Comparison of ENCODE assay signal across 8 mouse cellular contexts in genomic region chr10:79914948-79915596, GRCm38 (mm10). TPM values are rescaled to one million over a fixed set of nuclear protein-coding genes. Genes with fewer than 3 reads are reported as not detected.
A peak's percentile ranks its signal among the peaks of the same experiment; 100 is the strongest.
DNase-seq lines count a peak whose midpoint lies in the region; ATAC-seq and TF ChIP-seq lines count a peak whose summit lies in the region.

No protein-coding gene starts in this region.

- ATAC-seq in lung, embryonic 15.5 days (ENCODE audit: borderline replicate concordance, extremely low read depth, low FRiP score, low TSS enrichment): no peak
- no peak for ATAC-seq in limb, embryonic 14.5 days (ENCODE audit: low FRiP score, low read depth)

- peak overlapping the region; percentile 75; the same call in 1 of the 2 replicates for H3K4me3 ChIP-seq in lung, embryonic 15.5 days
- peak overlapping the region; percentile 71; the same call in 1 of the 2 replicates for H3K4me3 ChIP-seq in limb, embryonic 14.5 days (replicated peaks; ENCODE audit: low read length)
- H3K4me3 ChIP-seq in small intestine, adult 2 months (ENCODE audit: low read depth, low read length): no peak overlapping the region

- peak; percentile 40 for DNase-seq in cerebellum, adult 11-12 months
- no peak for DNase-seq in cerebellum, postnatal 25 days
- DNase-seq in lung, postnatal 10 days: no peak
- DNase-seq in limb, embryonic 14.5 days (ENCODE audit: low spot score): no peak
- DNase-seq in gastrocnemius, postnatal 36 days: no peak
- no peak for DNase-seq in kidney, postnatal 36 days

- H3K9me3 ChIP-seq in lung, embryonic 15.5 days: no peaks in the 10 kb centered on the region
- no peaks in the 10 kb centered on the region for H3K9me3 ChIP-seq in limb, embryonic 14.5 days (ENCODE audit: control insufficient read depth, low read length)

- no peak overlapping the region for H3K9ac ChIP-seq in lung, embryonic 15.5 days
- peak overlapping the region; percentile 28; the same call in 1 of the 2 replicates for H3K9ac ChIP-seq in limb, embryonic 14.5 days (ENCODE audit: low read depth, low read length, severe bottlenecking)

- peaks cover 46% of the 10 kb centered on the region for H3K4me1 ChIP-seq in lung, embryonic 15.5 days
- peaks cover 8% of the 10 kb centered on the region for H3K4me1 ChIP-seq in limb, embryonic 14.5 days (ENCODE audit: control insufficient read depth, insufficient read depth, low read length)
- H3K4me1 ChIP-seq in small intestine, adult 2 months (ENCODE audit: control insufficient read depth, insufficient read depth, insufficient read length, low read length): peaks cover 21% of the 10 kb centered on the region

- H3K36me3 ChIP-seq in lung, embryonic 15.5 days: peaks cover 22% of the 10 kb centered on the region
- H3K36me3 ChIP-seq in limb, embryonic 14.5 days (ENCODE audit: control insufficient read depth, insufficient read depth, low read length): peaks cover 32% of the 10 kb centered on the region
- peaks cover 6% of the 10 kb centered on the region; the same call in 1 of the 2 replicates for H3K36me3 ChIP-seq in small intestine, adult 2 months (ENCODE audit: control insufficient read depth, insufficient read depth, low read length)

- no peak for TF ChIP-seq POLR2A in limb, embryonic 14.5 days (IDR thresholded peaks at IDR 0.05; ENCODE audit: borderline replicate concordance, extremely low read depth, insufficient read depth, insufficient read length)
- no peak for TF ChIP-seq POLR2A in small intestine, adult 2 months (IDR thresholded peaks at IDR 0.05; ENCODE audit: low read depth, low read length)

- intact Hi-C loops in gastrocnemius, postnatal 36 days (cut with DNase I): no loop called here

- H3K4me2 ChIP-seq in lung, embryonic 15.5 days: peak overlapping the region; percentile 81; the same call in 1 of the 2 replicates
- peak overlapping the region; percentile 90; the same call in 1 of the 2 replicates for H3K4me2 ChIP-seq in limb, embryonic 14.5 days (replicated peaks; ENCODE audit: low read depth, low read length, severe bottlenecking)

- WGBS in lung, embryonic 15.5 days: 53% methylated on average over 7 of the region's 7 CpGs
- WGBS in limb, embryonic 14.5 days: 71% methylated on average over 7 of the region's 7 CpGs
- 20% methylated on average over 7 of the region's 7 CpGs for WGBS in small intestine, adult 2 months

- H3K27me3 ChIP-seq in lung, embryonic 15.5 days: peaks cover 27% of the 10 kb centered on the region
- H3K27me3 ChIP-seq in limb, embryonic 14.5 days (ENCODE audit: control insufficient read depth, insufficient read depth, low read length): peaks cover 27% of the 10 kb centered on the region
- H3K27me3 ChIP-seq in small intestine, adult 2 months (ENCODE audit: control insufficient read depth, insufficient read depth, low read length): no peaks in the 10 kb centered on the region

- TF ChIP-seq CTCF in small intestine, adult 2 months (IDR thresholded peaks at IDR 0.05; ENCODE audit: extremely low read depth, insufficient read length, insufficient replicate concordance, low read depth, low read length): no peak

- no peak overlapping the region for H3K27ac ChIP-seq in lung, embryonic 15.5 days
- no peak overlapping the region for H3K27ac ChIP-seq in limb, embryonic 14.5 days (replicated peaks; ENCODE audit: low read depth, low read length)
- 0 out of 2 replicates have a peak overlapping the region, but pooled peaks have one; percentile 34 for H3K27ac ChIP-seq in small intestine, adult 2 months (ENCODE audit: insufficient read depth, low read depth, low read length)

RNA-seq across cellular contexts. Expression of gene Kiss1r, which starts 1.7 kb away (rescaled TPM):
- 0.59 and 0.87 TPM in 2 replicates for polyA plus RNA-seq in lung, embryonic 15.5 days (2015; fragmentation: Nextera tagmentation; extraction: Ambion mirVana)
- polyA plus RNA-seq in limb, embryonic 14.5 days (2012; rRNA removed): 2.5 and 2.8 TPM in 2 replicates
- polyA plus RNA-seq in limb, embryonic 14.5 days (2014; fragmentation: Nextera tagmentation; extraction: Ambion mirVana): 0.17 and 0.26 TPM in 2 replicates
- polyA plus RNA-seq in small intestine, adult 2 months (2012; rRNA removed): 3.0 and 5.9 TPM in 2 replicates
- total RNA-seq in gastrocnemius, postnatal 36 days (2021): under 1 TPM in 1 of 2 experiments, not detected in 1; 0.23 TPM

RNA-seq across cellular contexts. Expression of gene Gm26602, which starts 4.4 kb away (rescaled TPM):
- 1.2 and 1.7 TPM in 2 replicates for polyA plus RNA-seq in lung, embryonic 15.5 days (2015; fragmentation: Nextera tagmentation; extraction: Ambion mirVana)
- not detected in 2 replicates for polyA plus RNA-seq in limb, embryonic 14.5 days (2012; rRNA removed)
- polyA plus RNA-seq in limb, embryonic 14.5 days (2014; fragmentation: Nextera tagmentation; extraction: Ambion mirVana): 6.6 TPM in 1 of 2 replicates, not detected in the other
- polyA plus RNA-seq in small intestine, adult 2 months (2012; rRNA removed): not detected in 2 replicates
- not detected for total RNA-seq in gastrocnemius, postnatal 36 days (2021)

RNA-seq across cellular contexts. Expression of gene R3hdm4, which starts 5.9 kb away (rescaled TPM):
- 143 and 152 TPM in 2 replicates for polyA plus RNA-seq in lung, embryonic 15.5 days (2015; fragmentation: Nextera tagmentation; extraction: Ambion mirVana)
- polyA plus RNA-seq in limb, embryonic 14.5 days (2012; rRNA removed): 158 and 219 TPM in 2 replicates
- polyA plus RNA-seq in limb, embryonic 14.5 days (2014; fragmentation: Nextera tagmentation; extraction: Ambion mirVana): 141 and 152 TPM in 2 replicates
- polyA plus RNA-seq in small intestine, adult 2 months (2012; rRNA removed): 86.4 and 104 TPM in 2 replicates
- total RNA-seq in gastrocnemius, postnatal 36 days (2021): 100 to 1,000 TPM; 114 to 118 TPM

RNA-seq across cellular contexts. Expression of gene Med16, which starts 6.3 kb away (rescaled TPM):
- polyA plus RNA-seq in lung, embryonic 15.5 days (2015; fragmentation: Nextera tagmentation; extraction: Ambion mirVana): 54.7 and 56.1 TPM in 2 replicates
- 54.6 and 73.8 TPM in 2 replicates for polyA plus RNA-seq in limb, embryonic 14.5 days (2012; rRNA removed)
- 33.4 and 38.3 TPM in 2 replicates for polyA plus RNA-seq in limb, embryonic 14.5 days (2014; fragmentation: Nextera tagmentation; extraction: Ambion mirVana)
- polyA plus RNA-seq in small intestine, adult 2 months (2012; rRNA removed): 34.8 and 58.1 TPM in 2 replicates
- total RNA-seq in gastrocnemius, postnatal 36 days (2021): 10 to 100 TPM; 27.5 to 35.3 TPM

RNA-seq across cellular contexts. Expression of gene Arid3a, which starts 11.8 kb away (rescaled TPM):
- 4.8 and 6.0 TPM in 2 replicates for polyA plus RNA-seq in lung, embryonic 15.5 days (2015; fragmentation: Nextera tagmentation; extraction: Ambion mirVana)
- 8.6 and 12.6 TPM in 2 replicates for polyA plus RNA-seq in limb, embryonic 14.5 days (2012; rRNA removed)
- 4.8 and 5.0 TPM in 2 replicates for polyA plus RNA-seq in limb, embryonic 14.5 days (2014; fragmentation: Nextera tagmentation; extraction: Ambion mirVana)
- 10.7 and 23.9 TPM in 2 replicates for polyA plus RNA-seq in small intestine, adult 2 months (2012; rRNA removed)
- 1 to 10 TPM; 1.3 to 1.8 TPM for total RNA-seq in gastrocnemius, postnatal 36 days (2021)
